Mouse (Mus musculus) G1E (cell line): ENCODE measurements around the gene Nap1l4.

Experiments used
- CTCF ChIP-seq: IDR thresholded peaks from 2 replicates; pipeline ENCODE4 v1.5.1; 2012; ENCODE audit warnings: low read depth, low read length, inconsistent platforms, mixed read lengths
- GATA1 ChIP-seq: IDR thresholded peaks from 2 replicates; pipeline ENCODE4 v1.6.1; 2012; ENCODE audit warnings: borderline replicate concordance, low read length, inconsistent platforms, mixed read lengths
- POLR2AphosphoS5 ChIP-seq: IDR thresholded peaks from 2 replicates; pipeline ENCODE4 v1.6.1; 2012; ENCODE audit warnings: low read depth, low read length, inconsistent platforms; ENCODE audit not compliant: insufficient replicate concordance

- TF ChIP-seq GATA1 = no peak
- no peak for TF ChIP-seq CTCF
- no peak for TF ChIP-seq POLR2AphosphoS5
Observed at GRCm38 (mm10) chr7:143474811-143475210, 74.1 kb downstream of the Nap1l4 start.
